Mouse (Mus musculus): ENCODE data around the gene Cnnm3. TPM values are rescaled to one million over a fixed set of nuclear protein-coding genes. Genes with fewer than 3 reads are reported as not detected.

Cnnm3 gene
- 4.3 and 5.0 TPM in 2 replicates for polyA plus RNA-seq (2015; fragmentation: Nextera tagmentation; extraction: Ambion mirVana)

DNA sequence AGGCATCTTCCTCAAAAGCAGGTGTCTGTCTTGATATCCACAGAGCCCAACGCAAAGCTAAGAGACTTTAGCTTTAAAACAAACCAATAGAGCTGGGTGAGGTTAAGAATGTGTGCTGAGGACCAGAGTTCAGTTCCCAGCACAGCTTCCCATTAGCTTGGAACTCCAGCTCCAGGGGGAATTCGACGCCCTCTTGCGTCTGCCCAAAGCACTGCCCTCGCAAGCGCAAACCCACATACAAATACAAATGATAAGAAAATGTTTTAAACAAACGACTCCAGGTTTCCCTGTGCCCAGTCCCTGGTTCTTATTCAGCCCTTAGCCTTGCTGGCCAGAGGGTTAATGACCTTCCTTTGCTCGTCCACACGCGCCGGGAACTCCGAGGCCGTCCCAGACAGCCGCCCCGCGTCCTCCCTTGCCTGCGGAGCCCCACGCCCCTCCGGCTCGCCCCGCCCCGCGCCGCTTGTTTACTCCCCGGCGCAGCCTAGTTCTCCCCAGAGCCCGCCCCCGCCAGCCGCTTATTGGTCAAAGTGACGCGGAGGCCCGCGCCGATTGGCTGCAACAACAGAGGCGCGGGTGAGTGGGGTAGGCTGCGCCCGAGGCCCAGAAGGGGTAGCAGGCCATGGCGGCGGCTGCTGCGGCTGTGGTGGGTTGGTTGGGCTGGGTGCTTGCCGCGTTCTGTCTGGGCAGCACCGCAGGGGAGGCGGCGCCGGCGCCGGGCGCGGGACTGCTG lies at the start of gene Cnnm3:
Cnnm3 (plus strand) TSS at position 579 of the 733 bp plus-strand sequence.
- Histone ChIP-seq H3K36me3 (ENCODE audit: control insufficient read depth, insufficient read depth, low read length) (peaks cover 3% of the 10 kb centered on the region; the same call in 1 of the 2 replicates), H3K9ac (ENCODE audit: low read depth, low read length) (peak within 1 kb of the TSS; percentile 88), H3K4me3 (ENCODE audit: low read length) (peak within 1 kb of the TSS; percentile 84), H3K27me3 (replicated peaks; ENCODE audit: control insufficient read depth, insufficient read depth, low read length) (no peaks in the 10 kb centered on the region), H3K9me3 (ENCODE audit: control insufficient read depth, low read length) (no peaks in the 10 kb centered on the region), H3K4me2 (ENCODE audit: low read length) (peak within 1 kb of the TSS; percentile 92), H3K27ac (ENCODE audit: low read depth, low read length) (peak within 1 kb of the TSS; percentile 96), H3K4me1 (ENCODE audit: control insufficient read depth, insufficient read depth, low read depth, low read length) (peaks cover 28% of the 10 kb centered on the region)
- WGBS, result 1% methylated on average over 40 of the region's 51 CpGs
- peak; percentile 98 for ATAC-seq

DNA sequence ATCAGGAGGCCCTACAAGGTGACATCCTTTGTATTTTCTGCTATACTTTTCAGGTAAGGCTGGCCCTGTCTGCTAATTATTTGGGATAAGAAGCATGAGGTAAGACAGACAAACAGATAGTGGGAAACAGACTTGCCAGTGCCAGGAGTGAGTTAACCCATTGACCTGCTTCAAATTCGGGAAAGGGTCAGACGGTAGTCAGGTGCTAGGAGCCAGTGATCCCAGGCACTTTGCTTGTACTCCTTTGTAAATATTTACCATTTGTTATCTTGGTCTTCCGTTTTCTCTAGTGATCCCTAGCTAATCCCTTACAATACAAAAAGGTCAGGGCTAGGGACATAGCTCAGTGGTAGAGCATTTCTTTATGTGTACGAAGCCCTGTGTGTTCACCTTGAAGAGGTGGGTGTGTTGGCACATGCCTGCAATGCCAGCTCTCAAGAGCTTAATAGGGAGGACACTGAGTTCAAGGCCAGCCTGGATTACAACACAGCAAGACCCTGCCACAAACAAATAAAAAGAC lies 46.0 kb upstream of the Cnnm3 start:
- no peaks in the 10 kb centered on the region for H3K36me3 ChIP-seq (ENCODE audit: control insufficient read depth, insufficient read depth, low read length)
- ATAC-seq, result no peak
- H3K27me3 ChIP-seq (replicated peaks; ENCODE audit: control insufficient read depth, insufficient read depth, low read length), result no peaks in the 10 kb centered on the region
- H3K4me3 ChIP-seq (ENCODE audit: low read length), result no peak overlapping the region
- H3K27ac ChIP-seq (ENCODE audit: low read depth, low read length), result no peak overlapping the region
- H3K9me3 ChIP-seq (ENCODE audit: control insufficient read depth, low read length), result no peaks in the 10 kb centered on the region
- 86% methylated on average over 4 of the region's 4 CpGs for WGBS
- no peak overlapping the region for H3K4me2 ChIP-seq (ENCODE audit: low read length)
- no peak overlapping the region for H3K9ac ChIP-seq (ENCODE audit: low read depth, low read length)
- H3K4me1 ChIP-seq (ENCODE audit: control insufficient read depth, insufficient read depth, low read depth, low read length), result peaks cover 7% of the 10 kb centered on the region

DNA sequence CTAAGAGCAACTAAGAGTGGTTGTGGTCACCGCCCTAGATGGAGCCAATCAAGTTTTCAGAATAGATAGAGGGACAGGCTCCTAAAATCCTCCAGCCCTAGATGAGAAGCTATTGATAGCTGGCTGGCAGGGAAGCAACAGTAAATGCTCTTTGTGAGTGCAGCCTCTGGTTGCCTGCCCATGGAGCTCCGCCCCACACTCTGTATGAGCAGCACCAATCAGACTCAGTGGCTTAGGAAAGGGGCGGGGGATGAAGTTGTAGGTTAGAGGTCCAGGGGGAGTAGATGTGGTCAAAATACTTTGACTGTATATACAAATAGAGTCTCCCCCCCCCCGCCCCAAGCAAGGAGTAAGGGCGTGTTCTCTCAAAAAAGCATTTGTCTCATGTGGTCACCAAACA lies 44.2 kb upstream of the Cnnm3 start:
- Histone ChIP-seq H3K27me3 (replicated peaks; ENCODE audit: control insufficient read depth, insufficient read depth, low read length) (no peaks in the 10 kb centered on the region), H3K9ac (ENCODE audit: low read depth, low read length) (no peak overlapping the region), H3K9me3 (ENCODE audit: control insufficient read depth, low read length) (no peaks in the 10 kb centered on the region), H3K27ac (ENCODE audit: low read depth, low read length) (no peak overlapping the region), H3K4me3 (ENCODE audit: low read length) (no peak overlapping the region), H3K4me1 (ENCODE audit: control insufficient read depth, insufficient read depth, low read depth, low read length) (peaks cover 15% of the 10 kb centered on the region), H3K36me3 (ENCODE audit: control insufficient read depth, insufficient read depth, low read length) (no peaks in the 10 kb centered on the region), H3K4me2 (ENCODE audit: low read length) (no peak overlapping the region)
- 62% methylated on average over 5 of the region's 5 CpGs for WGBS
- ATAC-seq, result no peak

DNA sequence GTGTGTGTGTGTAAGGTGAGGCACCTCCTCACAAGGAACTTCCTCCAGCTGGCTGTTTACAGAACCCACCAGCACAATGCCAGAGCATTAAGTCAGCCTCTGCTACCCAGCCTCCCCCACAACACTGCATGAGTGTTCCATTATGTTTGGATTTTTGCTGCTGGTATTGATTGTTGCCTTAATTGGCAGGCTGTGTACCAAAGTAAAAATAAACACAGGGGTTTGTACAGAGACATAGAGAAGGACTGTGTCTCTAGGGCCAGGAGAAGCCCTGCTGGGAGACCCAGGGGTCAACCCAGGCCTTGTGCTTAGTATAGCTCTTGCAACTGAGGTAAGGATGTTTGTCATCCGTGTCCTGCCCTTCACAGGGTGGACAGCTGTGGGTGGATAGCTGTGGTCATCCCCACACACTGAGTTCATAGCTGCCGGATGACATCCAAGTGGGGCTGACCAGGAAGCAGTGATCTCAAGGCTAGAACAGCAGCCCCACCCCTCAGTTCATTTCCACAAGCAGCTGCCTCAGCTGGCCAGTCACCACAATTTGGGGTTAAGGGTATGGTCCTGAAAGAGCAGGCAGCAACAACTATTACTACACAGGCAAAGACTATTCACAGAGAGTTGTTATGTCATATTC lies 41.7 kb upstream of the Cnnm3 start:
- Histone ChIP-seq H3K9ac (ENCODE audit: low read depth, low read length) (no peak overlapping the region), H3K36me3 (ENCODE audit: control insufficient read depth, insufficient read depth, low read length) (no peaks in the 10 kb centered on the region), H3K4me1 (ENCODE audit: control insufficient read depth, insufficient read depth, low read depth, low read length) (peaks cover 38% of the 10 kb centered on the region), H3K4me3 (ENCODE audit: low read length) (no peak overlapping the region), H3K4me2 (ENCODE audit: low read length) (no peak overlapping the region), H3K27ac (ENCODE audit: low read depth, low read length) (no peak overlapping the region), H3K27me3 (replicated peaks; ENCODE audit: control insufficient read depth, insufficient read depth, low read length) (no peaks in the 10 kb centered on the region), H3K9me3 (ENCODE audit: control insufficient read depth, low read length) (no peaks in the 10 kb centered on the region)
- no peak for ATAC-seq
- WGBS, result 47% methylated on average over 2 of the region's 2 CpGs

DNA sequence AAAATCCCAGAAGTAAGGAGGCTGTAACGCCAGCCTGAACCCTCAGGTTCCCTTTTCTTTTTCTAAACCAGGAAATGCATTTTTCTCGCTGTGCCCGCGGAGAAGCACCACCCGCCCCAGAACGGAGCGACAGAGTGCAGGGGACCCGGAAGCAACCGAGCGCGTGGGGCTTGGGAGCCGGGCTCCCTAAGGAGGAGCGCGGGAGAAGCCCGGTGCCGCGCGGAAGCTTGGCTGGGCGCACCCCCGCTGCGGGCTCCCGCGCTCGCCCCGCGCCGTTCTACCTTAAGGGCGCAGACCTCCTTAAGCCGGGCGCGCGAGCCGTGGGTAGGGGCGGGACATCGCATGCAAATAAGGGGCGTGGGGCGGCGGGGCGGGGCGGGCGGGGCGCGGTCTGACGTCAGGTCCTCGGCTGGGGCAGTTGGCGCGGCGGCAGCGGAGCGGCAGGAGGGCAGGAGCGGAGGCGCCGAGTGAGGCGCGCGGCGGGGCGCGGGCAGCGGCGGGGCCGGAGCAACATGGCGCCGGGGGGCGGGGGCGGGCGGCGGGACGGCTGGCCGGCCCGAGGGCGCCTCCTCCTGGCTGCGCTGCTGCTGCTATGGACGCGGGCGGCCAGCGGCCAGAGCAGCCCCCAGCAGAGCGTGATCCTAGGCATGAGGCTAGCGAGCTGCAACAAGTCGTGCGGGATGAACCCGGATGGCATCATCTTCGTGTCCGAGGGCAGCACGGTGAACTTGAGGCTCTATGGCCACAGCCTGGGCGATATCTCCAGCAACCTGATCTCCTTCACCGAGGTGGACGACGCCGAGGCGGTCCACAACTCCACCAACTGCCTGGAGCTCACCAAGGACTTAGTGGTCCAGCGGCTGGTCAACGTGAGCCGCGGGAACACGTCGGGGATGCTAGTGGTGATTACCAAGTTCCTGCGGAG lies 40.2 kb upstream of the Cnnm3 start, which contains the start of gene Cnnm4:
Cnnm4 (plus strand) TSS at position 440 of the 925 bp plus-strand sequence.
- Histone ChIP-seq H3K27ac (ENCODE audit: low read depth, low read length) (peak within 1 kb of the TSS; percentile 42), H3K27me3 (replicated peaks; ENCODE audit: control insufficient read depth, insufficient read depth, low read length) (no peaks in the 10 kb centered on the region), H3K4me1 (ENCODE audit: control insufficient read depth, insufficient read depth, low read depth, low read length) (peaks cover 49% of the 10 kb centered on the region), H3K9me3 (ENCODE audit: control insufficient read depth, low read length) (no peaks in the 10 kb centered on the region), H3K4me2 (ENCODE audit: low read length) (peak within 1 kb of the TSS; percentile 87), H3K36me3 (ENCODE audit: control insufficient read depth, insufficient read depth, low read length) (no peaks in the 10 kb centered on the region), H3K9ac (ENCODE audit: low read depth, low read length) (peak within 1 kb of the TSS; percentile 70), H3K4me3 (ENCODE audit: low read length) (peak within 1 kb of the TSS; percentile 69)
- ATAC-seq, result peak; percentile 92
- under 1% methylated on average over 70 of the region's 98 CpGs for WGBS

DNA sequence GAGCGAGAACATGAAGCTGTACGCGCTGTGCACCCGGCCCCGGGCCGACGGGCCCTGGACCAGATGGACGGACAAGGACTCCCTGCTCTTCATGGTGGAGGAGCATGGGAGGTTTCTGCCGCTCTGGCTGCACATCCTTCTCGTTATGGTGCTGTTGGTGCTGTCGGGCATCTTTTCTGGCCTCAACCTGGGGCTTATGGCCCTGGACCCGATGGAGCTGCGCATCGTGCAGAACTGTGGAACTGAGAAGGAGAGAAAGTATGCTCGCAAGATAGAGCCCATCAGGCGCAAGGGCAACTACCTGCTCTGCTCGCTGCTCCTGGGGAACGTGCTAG lies 39.6 kb upstream of the Cnnm3 start:
- ATAC-seq, result no peak
- H3K9ac ChIP-seq (ENCODE audit: low read depth, low read length), result peak overlapping the region; percentile 70
- no peaks in the 10 kb centered on the region for H3K27me3 ChIP-seq (replicated peaks; ENCODE audit: control insufficient read depth, insufficient read depth, low read length)
- no peaks in the 10 kb centered on the region for H3K36me3 ChIP-seq (ENCODE audit: control insufficient read depth, insufficient read depth, low read length)
- H3K4me1 ChIP-seq (ENCODE audit: control insufficient read depth, insufficient read depth, low read depth, low read length), result peaks cover 49% of the 10 kb centered on the region
- no peaks in the 10 kb centered on the region for H3K9me3 ChIP-seq (ENCODE audit: control insufficient read depth, low read length)
- no peak overlapping the region; the same call in 1 of the 2 replicates for H3K27ac ChIP-seq (ENCODE audit: low read depth, low read length)
- H3K4me2 ChIP-seq (ENCODE audit: low read length), result peak overlapping the region; percentile 87
- peak overlapping the region; percentile 69 for H3K4me3 ChIP-seq (ENCODE audit: low read length)
- 15% methylated on average over 18 of the region's 18 CpGs for WGBS

DNA sequence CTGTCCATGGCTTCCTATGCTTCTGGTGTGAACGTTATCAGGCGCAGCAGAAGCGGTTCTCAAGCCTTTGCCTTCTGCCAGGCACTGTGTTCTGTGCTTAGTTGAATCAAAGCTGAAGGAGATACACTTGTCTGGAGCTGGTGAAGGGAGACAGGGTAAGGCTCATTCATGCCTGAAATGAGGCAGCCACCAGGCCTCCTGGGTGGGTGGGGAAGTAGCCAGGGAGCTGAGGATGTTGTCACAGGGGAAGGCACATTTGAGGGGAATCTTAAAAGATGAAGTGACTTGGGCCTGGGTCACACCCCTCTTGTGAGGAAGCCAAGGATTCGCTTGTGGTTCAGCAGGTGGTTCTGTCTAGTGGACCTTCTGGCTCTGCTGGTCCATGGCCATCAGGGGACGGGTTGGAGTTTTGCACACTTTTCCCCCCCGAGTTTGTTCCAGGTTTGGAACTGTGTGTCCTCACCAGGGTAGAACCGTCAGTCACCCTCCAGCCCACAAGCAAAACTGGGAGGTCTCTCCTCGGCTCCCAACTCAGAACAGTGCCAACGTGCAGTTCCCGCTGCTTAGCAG lies 38.4 kb upstream of the Cnnm3 start:
- Histone ChIP-seq H3K9ac (ENCODE audit: low read depth, low read length) (no peak overlapping the region), H3K9me3 (ENCODE audit: control insufficient read depth, low read length) (no peaks in the 10 kb centered on the region), H3K4me2 (ENCODE audit: low read length) (peak overlapping the region; percentile 87), H3K4me1 (ENCODE audit: control insufficient read depth, insufficient read depth, low read depth, low read length) (peaks cover 53% of the 10 kb centered on the region), H3K27me3 (replicated peaks; ENCODE audit: control insufficient read depth, insufficient read depth, low read length) (no peaks in the 10 kb centered on the region), H3K4me3 (ENCODE audit: low read length) (peak overlapping the region; percentile 69), H3K27ac (ENCODE audit: low read depth, low read length) (no peak overlapping the region), H3K36me3 (ENCODE audit: control insufficient read depth, insufficient read depth, low read length) (no peaks in the 10 kb centered on the region)
- ATAC-seq, result no peak
- WGBS, result 74% methylated on average over 10 of the region's 10 CpGs

DNA sequence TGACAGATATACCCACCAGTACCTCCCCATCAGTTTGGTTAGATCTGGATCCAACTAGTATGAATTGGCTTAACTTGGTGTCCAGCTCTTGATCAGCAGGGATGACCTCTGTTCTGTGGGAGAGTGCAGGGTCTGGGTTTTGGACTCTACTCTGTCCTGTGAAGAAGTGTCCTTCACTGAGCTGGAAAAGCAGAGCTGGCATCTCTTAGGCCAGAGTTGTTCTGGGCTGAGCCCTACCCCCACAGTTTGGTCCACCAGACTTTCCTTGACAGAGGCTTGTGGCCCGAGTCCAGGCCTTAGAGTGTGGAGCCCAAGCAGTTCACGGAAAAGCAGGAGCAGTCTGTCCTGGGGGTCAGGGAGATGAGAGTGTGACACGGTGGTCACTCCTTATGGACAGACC lies 37.0 kb upstream of the Cnnm3 start:
- Histone ChIP-seq H3K4me3 (ENCODE audit: low read length) (no peak overlapping the region), H3K27ac (ENCODE audit: low read depth, low read length) (no peak overlapping the region), H3K4me1 (ENCODE audit: control insufficient read depth, insufficient read depth, low read depth, low read length) (peaks cover 55% of the 10 kb centered on the region), H3K9ac (ENCODE audit: low read depth, low read length) (peak overlapping the region; percentile 47; the same call in 1 of the 2 replicates), H3K4me2 (ENCODE audit: low read length) (peak overlapping the region; percentile 87), H3K9me3 (ENCODE audit: control insufficient read depth, low read length) (no peaks in the 10 kb centered on the region), H3K27me3 (replicated peaks; ENCODE audit: control insufficient read depth, insufficient read depth, low read length) (no peaks in the 10 kb centered on the region), H3K36me3 (ENCODE audit: control insufficient read depth, insufficient read depth, low read length) (no peaks in the 10 kb centered on the region)
- no peak for ATAC-seq
- WGBS, result 63% methylated on average over 3 of the region's 3 CpGs

Data from hindbrain, embryonic 16.5 days (tissue).